Mouse (Mus musculus) spleen, adult 12 weeks (tissue): Measurements from ENCODE around the gene Hnrnpa0.

Source experiments
- DNase-seq: peaks from one replicate; pipeline ENCODE4 v3.0.0; 2022; ENCODE audit warnings: low spot score

Gene Hnrnpa0

GRCm38 (mm10) chr13:58126862-58127765 is 1.2 kb downstream of the Hnrnpa0 start:
- DNase-seq = no peak

GRCm38 (mm10) chr13:58126126-58126525 is 2.2 kb downstream of the Hnrnpa0 start:
- peak; percentile 23 for DNase-seq

GRCm38 (mm10) chr13:58124989-58125388 is 3.4 kb downstream of the Hnrnpa0 start:
- DNase-seq = no peak

- DNase-seq = no peak
These were observed 4.1 kb downstream of the Hnrnpa0 start for GRCm38 (mm10) chr13:58124278-58124677.

- no peak for DNase-seq
These were observed 5.0 kb downstream of the Hnrnpa0 start for GRCm38 (mm10) chr13:58123381-58123780.

GRCm38 (mm10) chr13:58122786-58123297 is 5.5 kb downstream of the Hnrnpa0 start:
- DNase-seq = no peak

- peak; percentile 23 for DNase-seq
These were observed 10.9 kb downstream of the Hnrnpa0 start for GRCm38 (mm10) chr13:58117318-58118017.

- no peak for DNase-seq
These were observed 11.6 kb downstream of the Hnrnpa0 start for GRCm38 (mm10) chr13:58116801-58117200.

GRCm38 (mm10) chr13:58115227-58115626 is 13.1 kb downstream of the Hnrnpa0 start:
- no peak for DNase-seq

- peak; percentile 12 for DNase-seq
These were observed 15.1 kb downstream of the Hnrnpa0 start, which contains the start of gene Klhl3 for GRCm38 (mm10) chr13:58113061-58113900. Gene Klhl3 (minus strand): TSS chr13:58113592.

- no peak for DNase-seq
These were observed 15.7 kb downstream of the Hnrnpa0 start for GRCm38 (mm10) chr13:58112601-58113041.

GRCm38 (mm10) chr13:58112191-58112590 is 16.2 kb downstream of the Hnrnpa0 start:
- no peak for DNase-seq

GRCm38 (mm10) chr13:58111306-58111705 is 17.1 kb downstream of the Hnrnpa0 start:
- no peak for DNase-seq

GRCm38 (mm10) chr13:58090643-58091042 is 37.7 kb downstream of the Hnrnpa0 start:
- DNase-seq = no peak

- DNase-seq = no peak
These were observed 44.0 kb downstream of the Hnrnpa0 start for GRCm38 (mm10) chr13:58084396-58084795.

GRCm38 (mm10) chr13:58083521-58083920 is 44.8 kb downstream of the Hnrnpa0 start:
- no peak for DNase-seq

- DNase-seq = no peak
These were observed 45.3 kb downstream of the Hnrnpa0 start for GRCm38 (mm10) chr13:58083048-58083447.

GRCm38 (mm10) chr13:58078361-58078760 is 50.0 kb downstream of the Hnrnpa0 start:
- DNase-seq = no peak
